Mouse (Mus musculus): ENCODE data around the gene Sez6l2. TPM values are rescaled to one million over a fixed set of nuclear protein-coding genes. Genes with fewer than 3 reads are reported as not detected.

Gene Sez6l2
- total RNA-seq, 1 experiment from 2014 or later = 0.14 TPM

DNA sequence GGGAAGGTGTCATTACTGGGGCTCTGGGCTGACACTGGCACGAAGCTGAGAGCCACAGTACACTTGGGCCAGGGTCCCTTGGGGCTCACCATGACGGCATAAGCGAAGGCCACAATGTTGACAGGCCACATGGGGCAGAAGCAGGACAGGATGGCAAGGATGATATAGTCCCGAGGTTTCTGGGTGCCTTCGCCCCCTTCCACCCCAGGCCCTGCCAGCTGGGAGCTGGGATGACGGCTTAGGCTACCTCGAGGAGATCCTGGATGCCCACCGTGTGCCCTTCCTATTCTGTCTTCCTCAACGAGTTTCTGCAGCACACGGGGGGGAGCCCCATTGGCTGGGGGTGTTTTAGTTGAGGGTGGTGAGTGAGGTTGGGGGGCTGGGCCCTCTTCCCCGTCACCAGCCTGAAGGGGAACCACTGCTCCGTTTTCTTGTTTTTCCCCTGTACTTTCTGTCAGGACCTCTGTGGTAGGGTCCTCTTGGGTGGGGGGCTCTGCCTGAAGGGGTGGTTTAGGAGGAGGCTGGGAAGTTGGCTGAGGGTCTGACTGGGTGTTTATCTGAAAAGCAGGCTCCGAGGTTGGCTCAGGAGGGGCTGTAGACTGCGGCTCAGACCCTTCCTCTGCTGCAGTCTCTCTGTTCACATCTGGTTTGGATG lies 69.1 kb downstream of the Sez6l2 start:
- ATAC-seq (replicated peaks; ENCODE audit: low read depth, poor library complexity, severe bottlenecking) = no peak

DNA sequence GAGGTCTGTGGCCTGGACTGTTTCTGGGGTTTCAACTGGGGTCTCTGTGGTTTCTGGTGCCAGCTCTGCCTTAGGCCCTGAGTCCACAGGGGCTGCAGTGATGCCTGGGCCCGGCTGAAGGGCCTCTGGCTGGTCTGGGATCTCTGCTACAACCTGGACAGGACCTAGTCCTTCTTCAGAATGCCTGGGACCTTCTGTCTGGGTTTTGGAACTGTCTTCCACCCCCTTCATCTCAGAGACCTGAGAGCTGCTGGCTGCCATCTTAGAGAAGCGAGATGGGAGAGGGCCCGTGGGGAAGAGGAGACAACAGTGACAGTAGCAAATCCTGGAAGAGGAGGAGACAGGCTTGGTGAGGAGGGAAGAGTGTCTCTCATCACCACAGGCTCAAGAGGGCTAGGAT lies 69.7 kb downstream of the Sez6l2 start:
- ATAC-seq (replicated peaks; ENCODE audit: low read depth, poor library complexity, severe bottlenecking) = no peak

Other genes starting within 250 kb of the Sez6l2 start
- 301 and 302 TPM in 2 replicates for gene Coro1a, start 242.8 kb upstream of the Sez6l2 start, total RNA-seq (2017)
- gene Mapk3, start 191.0 kb upstream of the Sez6l2 start, total RNA-seq (2017) = 23.0 and 28.2 TPM in 2 replicates
- 2.3 and 5.1 TPM in 2 replicates for gene Gdpd3, start 184.2 kb upstream of the Sez6l2 start, total RNA-seq (2017)
- 38.9 and 42.7 TPM in 2 replicates for gene Ypel3, start 173.6 kb upstream of the Sez6l2 start, total RNA-seq (2017)
- not detected in 2 replicates for gene Tbx6, start 169.1 kb upstream of the Sez6l2 start, total RNA-seq (2017)
- gene Ppp4c, start 158.1 kb upstream of the Sez6l2 start, total RNA-seq (2017) = 120 and 125 TPM in 2 replicates
- gene Fam57b, start 152.9 kb upstream of the Sez6l2 start, total RNA-seq (2017) = not detected in 2 replicates
- gene 4930451I11Rik, start 118.9 kb upstream of the Sez6l2 start, total RNA-seq (2017) = not detected in 2 replicates
- gene Doc2a, start 103.1 kb upstream of the Sez6l2 start, total RNA-seq (2017) = not detected in 2 replicates
- 283 and 331 TPM in 2 replicates for gene Hirip3, start 88.6 kb upstream of the Sez6l2 start, total RNA-seq (2017)
- gene Ino80e, start 88.2 kb upstream of the Sez6l2 start, total RNA-seq (2017) = 33.4 and 43.2 TPM in 2 replicates
- 32.2 and 42.2 TPM in 2 replicates for gene Taok2, start 65.9 kb upstream of the Sez6l2 start, total RNA-seq (2017)
- gene Tmem219, start 27.6 kb upstream of the Sez6l2 start, total RNA-seq (2017) = 21.1 and 31.9 TPM in 2 replicates
- gene Kctd13, start 21.7 kb upstream of the Sez6l2 start, total RNA-seq (2017) = 9.6 and 13.2 TPM in 2 replicates
- gene Asphd1, start 981 bp upstream of the Sez6l2 start, total RNA-seq (2017) = not detected in 2 replicates
- gene Cdipt, start 25.4 kb downstream of the Sez6l2 start, total RNA-seq (2017) = 33.7 and 60.5 TPM in 2 replicates
- gene Cdiptos, start 25.5 kb downstream of the Sez6l2 start, total RNA-seq (2017) = 1.0 and 2.3 TPM in 2 replicates
- 19.3 and 21.8 TPM in 2 replicates for gene Mvp, start 64.1 kb downstream of the Sez6l2 start, total RNA-seq (2017)
- gene Pagr1b, start 65.9 kb downstream of the Sez6l2 start, total RNA-seq (2017) = not detected in 2 replicates
- gene Pagr1a, start 66.8 kb downstream of the Sez6l2 start, total RNA-seq (2017) = 36.7 TPM in 1 of 2 replicates, not detected in the other
- gene Gm42742, start 70.5 kb downstream of the Sez6l2 start, total RNA-seq (2017) = 30.9 and 33.1 TPM in 2 replicates
- gene Prrt2, start 70.6 kb downstream of the Sez6l2 start, total RNA-seq (2017) = 1.3 TPM in 1 of 2 replicates, not detected in the other
- 59.0 and 67.8 TPM in 2 replicates for gene Maz, start 76.5 kb downstream of the Sez6l2 start, total RNA-seq (2017)
- 81.6 and 90.9 TPM in 2 replicates for gene Kif22, start 91.9 kb downstream of the Sez6l2 start, total RNA-seq (2017)
- 22.6 and 31.2 TPM in 2 replicates for gene Zg16, start 136.8 kb downstream of the Sez6l2 start, total RNA-seq (2017)
- 17.2 and 24.1 TPM in 2 replicates for gene AI467606, start 140.8 kb downstream of the Sez6l2 start, total RNA-seq (2017)
- 0.10 and 1.8 TPM in 2 replicates for gene Qprt, start 171.7 kb downstream of the Sez6l2 start, total RNA-seq (2017)
- gene Spn, start 187.3 kb downstream of the Sez6l2 start, total RNA-seq (2017) = 278 and 335 TPM in 2 replicates
- 54.9 and 73.1 TPM in 2 replicates for gene Cd2bp2, start 245.5 kb downstream of the Sez6l2 start, total RNA-seq (2017)

All from common myeloid progenitor, adult 5-6 weeks (primary cell).